Mouse (Mus musculus) spleen, adult 2 months (tissue): ENCODE measurements around the gene 4930404H24Rik.

ENCODE experiments used
- CTCF ChIP-seq: fragments of 200-500 bp; IDR thresholded peaks from 2 replicates; pipeline ENCODE4 v1.5.1; 2011; ENCODE audit warnings: mild to moderate bottlenecking, inconsistent platforms; ENCODE audit not compliant: insufficient read depth, insufficient read length, insufficient replicate concordance; ENCODE audit errors: extremely low read depth
- POLR2A ChIP-seq: fragments of 200-500 bp; IDR thresholded peaks from 2 replicates; pipeline ENCODE4 v1.6.1; 2011; ENCODE audit warnings: low read depth, low read length, inconsistent platforms

- TF ChIP-seq CTCF, result no peak
- no peak for TF ChIP-seq POLR2A
These were observed 41.4 kb downstream of the 4930404H24Rik start for GRCm38 (mm10) chr2:153533981-153534380.
